Mouse (Mus musculus): Measurements from ENCODE around the gene Gad2.

Gad2 gene

DNA sequence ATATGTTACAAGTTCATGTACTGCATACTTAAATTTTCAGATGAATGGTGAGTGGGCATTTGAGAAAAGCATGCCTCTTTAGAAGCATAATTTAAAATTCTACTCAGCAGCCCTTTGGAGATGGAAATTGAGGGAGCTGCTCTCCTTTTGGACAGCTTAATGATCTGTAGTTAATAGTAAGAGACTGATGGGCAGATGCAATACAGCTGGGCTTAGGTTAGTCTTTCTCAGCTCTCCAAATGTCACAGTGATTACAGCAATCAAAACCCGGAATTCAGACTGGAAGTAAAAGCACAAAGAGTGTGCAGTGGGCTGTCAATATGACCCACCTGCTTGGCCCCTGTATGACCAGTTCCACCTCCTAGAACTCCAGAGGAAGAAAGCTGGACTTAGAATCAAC lies 24.1 kb downstream of the Gad2 start:
- intact Hi-C loops (cut with DNase I): no loop called here

DNA sequence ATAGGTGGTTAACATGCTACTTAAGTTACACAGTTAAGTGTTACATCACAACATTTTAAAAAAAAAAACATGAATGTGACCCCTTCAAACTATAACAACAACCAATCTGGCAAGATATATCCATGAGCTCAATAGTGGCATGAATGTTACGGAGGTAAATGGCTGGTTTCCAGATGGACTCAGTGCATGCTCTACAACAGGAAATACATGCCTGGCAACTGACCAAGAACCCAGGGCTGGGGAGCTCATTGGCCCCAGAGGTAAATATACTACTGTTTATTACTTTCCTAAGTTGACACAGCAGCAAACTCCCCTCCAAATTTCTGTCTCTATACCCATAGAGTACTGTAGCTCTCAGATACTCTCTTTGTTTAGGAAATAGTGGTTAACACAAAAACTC lies 26.4 kb downstream of the Gad2 start:
- intact Hi-C loops (cut with DNase I): no loop called here

DNA sequence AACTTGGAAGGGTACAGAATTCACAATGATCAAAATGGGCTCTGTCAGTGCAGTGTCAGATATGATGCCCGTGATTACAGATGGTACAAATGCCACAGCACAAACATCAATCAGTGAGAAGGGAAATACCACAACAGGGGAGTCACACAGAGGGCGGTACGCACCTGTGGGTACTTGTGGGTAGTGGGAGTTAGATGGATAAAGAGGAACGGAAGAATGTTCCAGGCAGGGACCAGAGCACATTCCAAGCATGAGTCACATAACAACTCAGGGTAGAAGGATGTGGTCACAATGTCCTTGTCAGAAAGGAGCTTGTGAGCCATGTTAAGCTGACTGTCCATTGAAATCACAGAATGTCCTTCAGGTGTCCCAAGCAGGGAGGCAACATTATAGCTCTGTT lies 29.8 kb downstream of the Gad2 start:
- intact Hi-C loops (cut with DNase I): no loop called here

DNA sequence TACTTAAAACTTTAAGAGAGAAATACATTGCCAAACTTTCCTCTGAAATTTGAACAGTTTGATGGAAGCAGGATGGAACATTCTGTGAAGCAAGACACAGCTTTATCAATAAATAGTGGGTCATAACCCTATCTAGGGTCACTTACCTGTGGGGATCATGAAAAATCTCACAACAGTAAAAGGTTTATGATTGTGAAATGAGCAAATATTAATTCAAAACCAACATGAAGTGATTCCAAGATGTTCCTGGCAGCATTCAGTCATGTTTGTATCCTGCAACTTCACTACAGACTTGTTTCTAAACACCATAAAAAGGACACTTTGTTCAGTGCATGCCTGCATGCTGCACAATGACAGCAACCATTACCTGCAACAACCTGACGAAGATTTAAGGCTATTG lies 41.7 kb downstream of the Gad2 start:
- intact Hi-C loops (cut with DNase I): no loop called here

DNA sequence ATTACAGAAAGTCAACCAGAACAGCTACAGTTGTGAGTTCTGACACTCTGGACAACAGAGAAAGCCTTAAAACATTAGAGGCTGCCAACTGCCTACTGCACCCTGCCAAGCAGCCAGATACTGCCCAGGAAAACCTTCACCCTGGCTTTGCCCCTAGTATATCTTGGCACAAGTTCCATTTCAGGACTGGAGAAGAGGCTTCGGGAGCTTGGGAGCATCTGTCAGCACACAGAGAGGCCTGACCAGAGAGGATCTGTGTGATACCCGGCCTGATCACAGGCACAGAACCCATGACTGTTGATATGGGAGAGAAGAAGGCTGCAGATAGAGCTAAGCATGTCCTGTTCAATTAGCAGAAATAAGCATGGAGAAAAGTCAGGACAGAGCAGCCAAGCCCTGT lies 48.4 kb downstream of the Gad2 start:
- intact Hi-C loops (cut with DNase I): no loop called here

DNA sequence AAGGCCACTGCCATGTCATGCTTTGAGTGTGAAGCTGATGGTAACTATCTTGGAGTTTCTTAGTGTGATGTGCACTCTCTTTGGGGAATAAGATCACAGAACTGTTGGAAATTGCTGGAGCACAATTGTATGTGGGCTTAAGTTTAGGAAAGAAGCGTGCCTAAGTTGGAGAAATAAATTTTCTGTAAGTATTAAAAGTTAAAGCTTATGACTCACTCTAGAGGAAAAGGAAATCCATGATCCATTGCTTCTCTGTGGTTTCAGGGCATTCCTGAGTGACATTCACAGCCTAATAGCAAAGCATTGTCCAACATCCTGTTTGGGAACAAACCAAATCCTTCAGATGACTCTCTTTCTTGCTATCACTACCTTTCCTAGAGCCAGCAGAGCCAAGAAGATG lies 49.3 kb downstream of the Gad2 start:
- intact Hi-C loops (cut with DNase I): no loop called here

DNA sequence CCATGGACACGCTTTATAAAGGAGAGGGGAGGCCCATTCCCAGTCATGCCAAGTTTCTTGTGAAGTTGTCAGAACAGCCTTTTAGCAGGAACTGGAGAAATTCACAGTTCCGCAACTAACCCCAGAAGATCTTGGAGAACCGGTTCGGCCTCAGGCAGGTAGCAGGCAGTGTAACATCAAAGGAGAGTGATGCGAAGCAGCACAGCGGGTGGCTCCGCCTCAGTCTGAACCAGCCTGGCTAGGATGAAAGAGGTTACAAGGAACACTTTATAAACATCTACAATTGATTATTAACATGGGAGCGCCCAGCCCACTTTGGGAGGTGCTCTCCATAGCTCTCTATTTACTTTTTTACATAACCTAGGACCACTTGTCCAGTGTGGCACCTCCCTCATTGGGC lies 55.1 kb downstream of the Gad2 start:
- intact Hi-C loops (cut with DNase I): no loop called here

DNA sequence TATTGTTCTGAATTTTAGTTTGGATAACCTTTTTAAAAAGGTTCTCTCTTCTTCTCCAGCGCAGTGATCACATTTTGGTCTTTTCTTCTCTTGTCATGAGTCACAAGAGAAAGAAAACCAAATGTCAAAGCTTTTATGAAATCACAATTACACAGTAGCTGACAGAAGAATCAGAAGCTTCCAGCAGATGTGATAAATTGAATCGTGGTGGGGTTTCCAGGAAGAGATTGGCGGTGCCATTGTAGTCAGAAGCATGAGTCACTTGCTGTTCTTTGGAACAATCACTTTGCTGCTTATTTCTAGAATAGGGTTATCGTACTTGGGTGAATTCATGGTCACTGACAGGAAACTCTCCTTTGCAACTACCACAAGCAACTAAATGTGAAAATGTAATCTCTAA lies 57.9 kb downstream of the Gad2 start:
- intact Hi-C loops (cut with DNase I): no loop called here

DNA sequence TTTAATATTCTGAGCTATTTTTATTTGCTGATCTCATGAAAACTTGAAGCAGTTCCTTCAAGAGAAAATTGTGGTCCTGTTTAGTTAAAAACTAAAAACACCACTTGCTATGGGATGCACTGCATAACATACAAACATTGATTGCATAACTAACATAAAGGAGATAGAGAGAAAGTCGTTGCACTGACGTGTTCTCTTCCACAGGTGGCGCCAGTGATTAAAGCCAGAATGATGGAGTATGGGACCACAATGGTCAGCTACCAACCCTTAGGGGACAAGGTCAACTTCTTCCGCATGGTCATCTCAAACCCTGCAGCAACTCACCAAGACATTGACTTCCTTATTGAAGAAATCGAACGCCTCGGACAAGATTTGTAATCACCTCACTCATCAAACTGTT lies 68.0 kb downstream of the Gad2 start:
- intact Hi-C loops (cut with DNase I): no loop called here

DNA sequence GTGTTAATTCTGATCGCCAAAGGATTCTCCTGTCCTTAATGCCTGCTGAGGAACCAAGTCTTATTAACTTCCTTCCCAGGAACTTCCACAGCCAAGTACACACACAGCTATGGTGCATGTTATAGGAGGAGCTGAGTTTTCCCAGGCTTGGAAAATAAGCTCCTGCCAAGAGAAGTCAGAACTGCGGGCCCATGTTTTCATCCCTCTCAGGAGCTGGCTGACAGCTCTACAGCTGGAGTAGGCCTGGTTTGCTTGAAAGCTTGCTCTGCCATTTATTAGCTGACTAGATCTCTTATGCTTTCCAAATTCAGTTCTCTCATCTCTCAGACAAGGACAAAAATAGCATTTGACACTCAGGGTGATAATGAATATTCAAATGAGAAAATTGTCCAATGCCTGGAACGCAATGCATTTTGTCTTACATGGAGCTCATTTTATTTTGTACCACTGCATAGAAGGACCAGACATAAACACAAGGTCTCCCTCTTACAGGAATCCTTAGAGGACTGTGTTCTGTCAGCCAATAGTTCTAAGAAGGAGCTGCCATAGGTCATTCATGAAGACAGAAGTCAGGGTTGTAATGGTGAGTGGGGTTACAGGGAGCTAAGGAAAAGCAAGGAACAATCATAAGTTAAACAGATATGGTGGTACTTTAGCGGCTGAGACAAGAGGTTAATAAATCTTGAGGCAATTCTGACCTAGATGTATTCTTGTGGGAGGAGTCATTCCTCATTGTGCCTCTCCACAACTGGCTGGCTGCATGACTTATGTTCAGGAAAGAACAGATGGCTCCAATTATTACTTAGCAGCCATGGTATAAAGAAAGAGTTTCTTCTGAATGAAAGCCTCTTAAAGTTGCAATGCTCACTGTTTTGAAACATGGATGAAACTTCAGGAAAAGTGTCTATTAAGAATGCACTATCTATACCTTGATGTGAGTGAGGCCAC lies 83.0 kb downstream of the Gad2 start:
- intact Hi-C loops (cut with DNase I): no loop called here

DNA sequence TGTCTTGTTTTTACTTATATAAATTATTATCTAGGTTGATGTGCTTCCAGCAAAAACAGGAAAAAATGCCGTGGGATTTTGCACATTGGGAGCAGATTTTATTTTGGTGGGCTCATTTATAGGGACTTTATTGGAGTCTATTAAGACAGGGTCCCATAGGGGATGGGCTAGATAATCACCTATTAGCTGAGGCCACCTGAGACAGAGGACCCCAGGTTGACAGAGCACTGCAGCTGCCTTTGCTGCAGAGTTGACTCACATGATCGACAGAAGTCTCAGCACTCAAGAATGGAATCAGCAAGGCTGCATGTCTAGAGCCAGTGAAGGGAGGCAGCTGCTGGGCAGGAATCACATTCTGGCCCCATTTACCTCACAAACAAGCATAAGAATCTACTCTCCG lies 84.2 kb downstream of the Gad2 start:
- intact Hi-C loops (cut with DNase I): no loop called here

DNA sequence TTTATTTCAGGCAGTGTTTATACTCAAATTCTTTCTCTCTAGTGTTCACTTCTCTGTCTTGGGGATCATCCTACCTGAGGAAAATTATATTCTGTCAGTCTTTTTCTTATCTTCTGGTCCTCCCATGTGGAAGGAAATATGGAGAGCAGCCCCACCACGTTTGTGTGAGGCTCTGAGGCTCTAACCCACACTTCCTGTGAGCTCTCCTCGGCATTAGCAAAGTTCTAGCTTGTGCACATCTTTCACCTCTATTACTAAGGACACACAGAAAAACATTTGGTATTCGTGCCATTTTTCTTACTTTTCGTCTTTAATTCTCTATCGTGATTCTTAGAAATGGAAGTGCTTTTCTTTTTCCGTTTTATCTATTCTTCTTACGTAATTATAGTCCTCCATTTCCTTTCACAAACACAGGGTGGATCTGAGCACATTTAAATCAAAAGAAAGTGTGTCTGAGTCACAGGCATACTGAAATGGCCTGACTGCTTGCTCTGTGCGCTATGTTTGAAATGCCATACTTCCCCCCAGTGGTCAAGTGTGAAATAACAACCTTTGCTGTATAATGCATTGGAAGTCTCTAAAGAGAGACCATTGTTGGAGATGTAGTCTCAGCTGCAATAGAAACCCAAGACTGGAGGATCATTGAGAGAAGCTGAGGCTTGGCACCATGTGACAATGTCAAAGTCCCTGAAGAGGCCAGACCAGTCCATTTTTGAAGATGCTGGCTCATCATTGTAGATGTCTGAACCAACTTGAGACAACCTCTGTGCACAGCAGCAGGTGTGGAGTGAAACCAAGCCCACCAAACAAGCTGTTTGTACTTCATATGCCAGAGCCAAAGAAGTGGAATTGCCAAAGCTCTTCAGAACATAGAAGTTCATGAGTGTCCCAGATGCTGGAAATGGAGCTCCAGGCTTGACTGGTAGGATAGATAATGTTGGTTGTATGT lies 99.8 kb downstream of the Gad2 start:
- intact Hi-C loops (cut with DNase I): loop anchor here (2.0 to 10.0 kb wide), 3 partner anchors 87 to 764 kb away; no protein-coding TSS in a partner anchor

DNA sequence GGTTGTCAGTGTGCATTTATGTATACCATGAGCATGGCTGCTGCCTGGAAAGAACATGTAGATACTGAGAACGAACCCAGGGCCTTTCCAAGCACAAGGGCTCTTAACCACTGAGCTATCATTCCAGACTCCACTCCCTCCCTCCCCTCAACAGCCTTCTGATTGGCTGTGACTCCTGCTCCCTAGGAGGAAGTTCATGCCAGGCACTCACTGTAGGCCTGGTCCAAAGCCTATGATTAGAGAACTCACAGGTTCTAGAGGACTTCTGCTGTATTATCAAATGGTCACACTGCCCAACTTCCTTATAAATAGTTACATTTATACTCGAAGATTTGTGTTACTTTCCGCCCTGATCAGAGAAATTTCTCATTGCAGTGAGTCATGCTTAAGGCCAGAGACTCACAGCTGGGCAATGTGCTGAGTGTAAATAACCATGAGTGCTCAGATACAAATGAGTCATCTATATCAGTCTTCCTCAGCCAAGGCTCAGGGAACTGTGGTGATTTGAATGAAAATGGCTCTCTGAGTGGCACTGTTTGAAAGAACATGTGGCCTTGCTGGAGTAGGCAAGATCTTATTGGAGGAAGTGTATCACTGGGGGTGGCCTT lies 102.0 kb downstream of the Gad2 start:
- intact Hi-C loops (cut with DNase I): loop anchor here (2.0 to 10.0 kb wide), 3 partner anchors 89 to 767 kb away; no protein-coding TSS in a partner anchor

DNA sequence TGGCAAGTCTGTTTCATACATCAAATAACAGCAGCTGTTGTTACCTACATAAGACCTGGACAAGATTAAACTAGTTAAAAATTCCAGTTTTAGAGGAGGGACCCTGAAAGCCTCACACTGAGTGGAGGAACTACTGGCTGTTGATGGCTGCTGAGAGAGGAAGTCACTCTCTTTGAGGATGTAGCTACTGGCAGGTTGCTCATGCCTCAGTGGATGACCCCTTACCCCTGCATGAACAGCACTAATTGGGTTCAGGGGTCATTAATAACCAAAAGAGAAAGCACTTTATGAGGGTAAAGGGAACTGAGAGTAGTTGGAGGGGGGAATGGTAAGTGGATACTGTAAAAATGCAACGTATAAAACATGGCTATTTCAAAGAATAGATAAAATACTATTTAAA lies 105.1 kb downstream of the Gad2 start:
- intact Hi-C loops (cut with DNase I): loop anchor here (10.0 kb wide), 1 partner anchor 552 kb away; no protein-coding TSS in a partner anchor

DNA sequence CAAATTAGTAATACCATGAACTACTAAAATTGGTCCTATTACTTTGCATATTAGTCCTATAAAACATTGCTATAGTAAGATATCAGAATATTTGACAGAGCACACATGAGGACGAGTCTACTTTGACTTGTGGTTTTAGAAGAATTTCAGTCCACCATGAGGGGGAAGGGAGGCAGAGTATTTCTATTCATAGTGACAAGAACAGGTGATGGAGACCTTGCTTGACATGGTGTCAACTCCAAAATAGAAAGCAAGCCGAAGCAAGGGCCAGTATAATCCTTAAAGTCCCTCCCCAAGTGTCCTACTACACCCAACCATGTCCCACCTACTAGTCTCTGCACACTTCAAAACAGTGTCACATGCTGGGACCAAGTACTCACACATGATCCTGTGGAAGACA lies 114.1 kb downstream of the Gad2 start:
- intact Hi-C loops (cut with DNase I): no loop called here

DNA sequence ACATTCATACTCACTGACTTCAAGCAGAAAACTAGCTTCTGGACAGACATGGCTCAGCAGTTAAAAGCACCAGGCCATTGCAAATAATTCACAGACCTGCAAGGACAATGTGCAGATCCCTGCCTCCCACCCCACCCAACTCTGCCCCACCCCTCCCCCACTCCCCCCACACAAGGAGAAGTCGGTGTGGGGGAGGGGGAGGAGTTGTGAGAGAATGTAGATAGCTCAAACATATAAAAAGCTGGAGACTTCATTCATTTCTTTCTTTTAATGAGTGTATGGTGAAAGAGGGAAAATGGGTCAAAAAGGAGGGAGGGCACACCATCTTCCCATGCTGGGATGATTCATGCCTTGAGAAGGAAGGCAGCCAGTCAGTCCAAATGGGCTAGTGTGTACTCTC lies 117.4 kb downstream of the Gad2 start:
- intact Hi-C loops (cut with DNase I): no loop called here

DNA sequence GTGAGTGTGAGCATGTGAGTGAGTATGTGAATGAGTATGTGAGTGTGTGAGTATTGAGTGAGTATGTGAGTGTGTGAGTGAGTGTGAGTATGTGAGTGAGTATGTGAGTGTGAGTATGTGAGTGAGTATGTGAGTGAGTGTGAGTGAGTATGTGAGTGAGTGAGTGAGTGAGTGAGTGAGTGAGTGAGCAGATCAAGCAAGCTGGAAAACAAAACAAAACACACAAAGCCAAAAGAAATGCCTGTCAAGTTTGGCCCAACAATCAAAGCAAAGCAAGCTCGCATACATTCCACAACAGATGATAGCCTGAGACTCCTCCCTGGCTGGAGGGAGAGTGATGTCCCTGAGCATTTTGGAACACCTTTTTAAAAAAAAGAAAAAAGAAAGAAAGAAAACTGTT lies 118.4 kb downstream of the Gad2 start:
- intact Hi-C loops (cut with DNase I): no loop called here

DNA sequence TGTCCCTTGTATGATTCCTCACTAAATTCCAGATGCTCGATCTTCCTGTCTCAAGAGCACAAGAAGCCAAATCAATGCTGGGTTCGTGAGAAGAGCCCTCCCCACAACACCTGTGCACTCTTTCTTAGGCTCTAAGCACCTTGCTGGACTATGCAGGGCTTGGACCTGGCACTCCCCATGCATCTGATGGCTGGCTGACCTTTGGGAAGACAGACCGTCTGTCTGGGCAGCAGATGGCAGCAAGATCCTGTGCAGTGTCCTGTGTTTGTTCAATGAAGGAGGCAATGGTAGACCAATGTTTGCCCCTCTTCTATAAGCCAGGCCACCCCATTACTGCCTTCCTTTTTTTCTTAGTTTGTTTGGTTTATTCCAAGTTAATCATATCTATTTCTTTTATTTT lies 119.2 kb downstream of the Gad2 start:
- intact Hi-C loops (cut with DNase I): no loop called here

Measured in adrenal gland (tissue).